Mouse (Mus musculus): ENCODE measurements around the gene Prg2. TPM values are rescaled to one million over a fixed set of nuclear protein-coding genes. Genes with fewer than 3 reads are reported as not detected.

Prg2 gene
- total and polyA plus RNA-seq, 3 experiments = 0.82 TPM; not detected in 2

GRCm38 (mm10) chr2:84964111-84964801 lies 16.0 kb upstream of the Prg2 start:
- no peak for TF ChIP-seq TAL1 (conservative IDR thresholded peaks at IDR 0.05; ENCODE audit: low read depth, low read length)
- TF ChIP-seq GATA1 (IDR thresholded peaks at IDR 0.05; ENCODE audit: borderline replicate concordance, low read length) = no peak
- TF ChIP-seq CTCF (IDR thresholded peaks at IDR 0.05; ENCODE audit: low read depth, low read length) = no peak
- TF ChIP-seq GATA2 (IDR thresholded peaks at IDR 0.05; ENCODE audit: borderline replicate concordance, low read depth, low read length) = no peak
- no peak for TF ChIP-seq POLR2AphosphoS5 (IDR thresholded peaks at IDR 0.05; ENCODE audit: insufficient replicate concordance, low read depth, low read length)
- ATAC-seq (ENCODE audit: extremely low read depth, insufficient number of reproducible peaks, low FRiP score, poor library complexity, severe bottlenecking) (no peak), DNase-seq (ENCODE audit: low spot score) (no peak)
- no peaks in the 10 kb centered on the region for H3K27me3 ChIP-seq (ENCODE audit: insufficient read depth, low read length)
- no peaks in the 10 kb centered on the region for H3K9me3 ChIP-seq (replicated peaks)
- H3K4me3 ChIP-seq (ENCODE audit: low read depth, low read length) = no peak overlapping the region
- peaks cover 8% of the 10 kb centered on the region for H3K4me1 ChIP-seq (ENCODE audit: insufficient read depth, low read depth, low read length)
- H3K36me3 ChIP-seq (replicated peaks) = peaks cover 14% of the 10 kb centered on the region

GRCm38 (mm10) chr2:84967318-84967991 lies 12.8 kb upstream of the Prg2 start:
- DNase-seq (ENCODE audit: low spot score) = peak; percentile 8
- no peak overlapping the region for H3K4me3 ChIP-seq (ENCODE audit: low read depth, low read length)
- peaks cover 4% of the 10 kb centered on the region for H3K36me3 ChIP-seq (replicated peaks)
- TF ChIP-seq TAL1 (conservative IDR thresholded peaks at IDR 0.05; ENCODE audit: low read depth, low read length) (no peak), CTCF (IDR thresholded peaks at IDR 0.05; ENCODE audit: low read depth, low read length) (no peak)
- peak; percentile 34; the same call in 1 of the 2 replicates for ATAC-seq (ENCODE audit: extremely low read depth, insufficient number of reproducible peaks, low FRiP score, poor library complexity, severe bottlenecking)
- H3K9me3 ChIP-seq (replicated peaks) = no peaks in the 10 kb centered on the region
- H3K27me3 ChIP-seq (ENCODE audit: insufficient read depth, low read length) = no peaks in the 10 kb centered on the region
- H3K4me1 ChIP-seq (ENCODE audit: insufficient read depth, low read depth, low read length) = peaks cover 8% of the 10 kb centered on the region

- peaks cover 6% of the 10 kb centered on the region; the same call in 1 of the 2 replicates for H3K4me1 ChIP-seq (ENCODE audit: insufficient read depth, low read depth, low read length)
- no peak overlapping the region for H3K4me3 ChIP-seq (ENCODE audit: low read depth, low read length)
- H3K9me3 ChIP-seq (replicated peaks) = no peaks in the 10 kb centered on the region
- DNase-seq (ENCODE audit: low spot score) = no peak
- TF ChIP-seq GATA1 (IDR thresholded peaks at IDR 0.05; ENCODE audit: borderline replicate concordance, low read length) = no peak
- no peak for TF ChIP-seq CTCF (IDR thresholded peaks at IDR 0.05; ENCODE audit: low read depth, low read length)
- TF ChIP-seq POLR2AphosphoS5 (IDR thresholded peaks at IDR 0.05; ENCODE audit: insufficient replicate concordance, low read depth, low read length) = no peak
- no peak for TF ChIP-seq GATA2 (IDR thresholded peaks at IDR 0.05; ENCODE audit: borderline replicate concordance, low read depth, low read length)
- TF ChIP-seq TAL1 (conservative IDR thresholded peaks at IDR 0.05; ENCODE audit: low read depth, low read length) = no peak
- H3K27me3 ChIP-seq (ENCODE audit: insufficient read depth, low read length) = peaks cover 14% of the 10 kb centered on the region
- H3K36me3 ChIP-seq (replicated peaks) = no peaks in the 10 kb centered on the region
- ATAC-seq (ENCODE audit: extremely low read depth, insufficient number of reproducible peaks, low FRiP score, poor library complexity, severe bottlenecking) = no peak
Measured at GRCm38 (mm10) chr2:84975580-84975979, 4.7 kb upstream of the Prg2 start.

GRCm38 (mm10) chr2:84987930-84988329 lies 7.7 kb downstream of the Prg2 start, which contains the start of gene Prg3:
TSS of gene Prg3 (plus strand) at chr2:84988215.
- H3K36me3 ChIP-seq (replicated peaks) = no peaks in the 10 kb centered on the region
- H3K9me3 ChIP-seq (replicated peaks) = no peaks in the 10 kb centered on the region
- DNase-seq (ENCODE audit: low spot score) (no peak), ATAC-seq (ENCODE audit: extremely low read depth, insufficient number of reproducible peaks, low FRiP score, poor library complexity, severe bottlenecking) (peak; percentile 82)
- peak within 1 kb of the TSS; percentile 8; the same call in 1 of the 2 replicates for H3K4me3 ChIP-seq (ENCODE audit: low read depth, low read length)
- peaks cover 24% of the 10 kb centered on the region; the same call in 1 of the 2 replicates for H3K27me3 ChIP-seq (ENCODE audit: insufficient read depth, low read length)
- H3K4me1 ChIP-seq (ENCODE audit: insufficient read depth, low read depth, low read length) = peaks cover 26% of the 10 kb centered on the region
- TF ChIP-seq CTCF (IDR thresholded peaks at IDR 0.05; ENCODE audit: low read depth, low read length) (no peak), POLR2AphosphoS5 (IDR thresholded peaks at IDR 0.05; ENCODE audit: insufficient replicate concordance, low read depth, low read length) (no peak), GATA2 (IDR thresholded peaks at IDR 0.05; ENCODE audit: borderline replicate concordance, low read depth, low read length) (no peak), GATA1 (IDR thresholded peaks at IDR 0.05; ENCODE audit: borderline replicate concordance, low read length) (no peak), TAL1 (conservative IDR thresholded peaks at IDR 0.05; ENCODE audit: low read depth, low read length) (no peak)

- H3K4me3 ChIP-seq (ENCODE audit: low read depth, low read length) = no peak overlapping the region
- ATAC-seq (ENCODE audit: extremely low read depth, insufficient number of reproducible peaks, low FRiP score, poor library complexity, severe bottlenecking) (peak; percentile 28; the same call in 1 of the 2 replicates), DNase-seq (ENCODE audit: low spot score) (no peak)
- H3K36me3 ChIP-seq (replicated peaks) = no peaks in the 10 kb centered on the region
- H3K9me3 ChIP-seq (replicated peaks) = no peaks in the 10 kb centered on the region
- TF ChIP-seq CTCF (IDR thresholded peaks at IDR 0.05; ENCODE audit: low read depth, low read length) (no peak), GATA2 (IDR thresholded peaks at IDR 0.05; ENCODE audit: borderline replicate concordance, low read depth, low read length) (no peak), POLR2AphosphoS5 (IDR thresholded peaks at IDR 0.05; ENCODE audit: insufficient replicate concordance, low read depth, low read length) (no peak), TAL1 (conservative IDR thresholded peaks at IDR 0.05; ENCODE audit: low read depth, low read length) (no peak), GATA1 (IDR thresholded peaks at IDR 0.05; ENCODE audit: borderline replicate concordance, low read length) (no peak)
- H3K4me1 ChIP-seq (ENCODE audit: insufficient read depth, low read depth, low read length) = peaks cover 28% of the 10 kb centered on the region
- H3K27me3 ChIP-seq (ENCODE audit: insufficient read depth, low read length) = peaks cover 40% of the 10 kb centered on the region
Measured at GRCm38 (mm10) chr2:84996376-84996775, 16.1 kb downstream of the Prg2 start.

GRCm38 (mm10) chr2:84999486-85000181 lies 19.4 kb downstream of the Prg2 start:
- DNase-seq (ENCODE audit: low spot score) (no peak), ATAC-seq (ENCODE audit: extremely low read depth, insufficient number of reproducible peaks, low FRiP score, poor library complexity, severe bottlenecking) (no peak)
- no peak for TF ChIP-seq POLR2AphosphoS5 (IDR thresholded peaks at IDR 0.05; ENCODE audit: insufficient replicate concordance, low read depth, low read length)
- TF ChIP-seq CTCF (IDR thresholded peaks at IDR 0.05; ENCODE audit: low read depth, low read length) = no peak
- TF ChIP-seq GATA2 (IDR thresholded peaks at IDR 0.05; ENCODE audit: borderline replicate concordance, low read depth, low read length) = no peak
- TF ChIP-seq GATA1 (IDR thresholded peaks at IDR 0.05; ENCODE audit: borderline replicate concordance, low read length) = no peak
- TF ChIP-seq TAL1 (conservative IDR thresholded peaks at IDR 0.05; ENCODE audit: low read depth, low read length) = no peak
- H3K9me3 ChIP-seq (replicated peaks) = no peaks in the 10 kb centered on the region
- H3K4me3 ChIP-seq (ENCODE audit: low read depth, low read length) = no peak overlapping the region
- peaks cover 28% of the 10 kb centered on the region for H3K4me1 ChIP-seq (ENCODE audit: insufficient read depth, low read depth, low read length)
- H3K27me3 ChIP-seq (ENCODE audit: insufficient read depth, low read length) = peaks cover 48% of the 10 kb centered on the region
- no peaks in the 10 kb centered on the region for H3K36me3 ChIP-seq (replicated peaks)

Data from G1E (cell line).